Mouse (Mus musculus) embryonic facial prominence, embryonic 12.5 days (tissue): Measurements from ENCODE around the gene Gm49369. TPM values are rescaled to one million over a fixed set of nuclear protein-coding genes. Genes with fewer than 3 reads are reported as not detected.
"Not testable (repeated sequence)": the region's sequence is repeated elsewhere in the genome, so short reads cannot be mapped to it uniquely, and the experiment has no call there.

ENCODE experiments used
- ATAC-seq: fragments of 200-750 bp; cut with Nextera tagmentation; 2 replicates; pipeline ENCODE4 v1.8.0; 2017; ENCODE audit not compliant: insufficient number of reproducible peaks, insufficient read depth, low FRiP score, low TSS enrichment
- H3K27ac ChIP-seq: fragments of 300-500 bp; sonication (generic); 2 replicates; pipeline ENCODE4 v1.5.1; 2016; ENCODE audit warnings: mild to moderate bottlenecking
- H3K27me3 ChIP-seq: fragments of 300-500 bp; sonication (generic); 2 replicates; pipeline ENCODE4 v1.6.1; 2016; ENCODE audit warnings: mild to moderate bottlenecking, moderate library complexity
- H3K36me3 ChIP-seq: fragments of 300-500 bp; sonication (generic); 2 replicates; pipeline ENCODE4 v1.6.1; 2016; ENCODE audit warnings: mild to moderate bottlenecking
- H3K4me1 ChIP-seq: fragments of 300-500 bp; sonication (generic); 2 replicates; pipeline ENCODE4 v1.6.1; 2016
- H3K4me2 ChIP-seq: fragments of 300-500 bp; sonication (generic); replicated peaks from 2 replicates; pipeline ENCODE4 v1.6.1; 2016; ENCODE audit warnings: mild to moderate bottlenecking, moderate library complexity
- H3K4me3 ChIP-seq: fragments of 300-500 bp; sonication (generic); 2 replicates; pipeline ENCODE4 v1.5.1; 2016; ENCODE audit warnings: mild to moderate bottlenecking
- H3K9ac ChIP-seq: fragments of 300-500 bp; sonication (generic); 2 replicates; pipeline ENCODE4 v1.6.1; 2016; ENCODE audit warnings: mild to moderate bottlenecking, moderate library complexity
- H3K9me3 ChIP-seq: fragments of 300-500 bp; sonication (generic); 2 replicates; pipeline ENCODE4 v1.6.1; 2016; ENCODE audit warnings: mild to moderate bottlenecking, moderate library complexity
- WGBS: fragments of 180-500 bp; shearing (Covaris S2); methylation state at CpG from one replicate; pipeline ENCODE4 v1.1.7; 2016; 5-methylcytosine and 5-hydroxymethylcytosine counted together
- polyA plus RNA-seq: library from polyadenylated mRNA; unstranded; fragments of >200 nt; fragmentation: Nextera tagmentation; extraction: Ambion mirVana; gene quantifications from 2 replicates; pipeline ENCODE4 v1.2.1, GENCODE M21; 2016

Gm49369 gene
- polyA plus RNA-seq, 1 experiment from 2014 or later = not detected

DNA sequence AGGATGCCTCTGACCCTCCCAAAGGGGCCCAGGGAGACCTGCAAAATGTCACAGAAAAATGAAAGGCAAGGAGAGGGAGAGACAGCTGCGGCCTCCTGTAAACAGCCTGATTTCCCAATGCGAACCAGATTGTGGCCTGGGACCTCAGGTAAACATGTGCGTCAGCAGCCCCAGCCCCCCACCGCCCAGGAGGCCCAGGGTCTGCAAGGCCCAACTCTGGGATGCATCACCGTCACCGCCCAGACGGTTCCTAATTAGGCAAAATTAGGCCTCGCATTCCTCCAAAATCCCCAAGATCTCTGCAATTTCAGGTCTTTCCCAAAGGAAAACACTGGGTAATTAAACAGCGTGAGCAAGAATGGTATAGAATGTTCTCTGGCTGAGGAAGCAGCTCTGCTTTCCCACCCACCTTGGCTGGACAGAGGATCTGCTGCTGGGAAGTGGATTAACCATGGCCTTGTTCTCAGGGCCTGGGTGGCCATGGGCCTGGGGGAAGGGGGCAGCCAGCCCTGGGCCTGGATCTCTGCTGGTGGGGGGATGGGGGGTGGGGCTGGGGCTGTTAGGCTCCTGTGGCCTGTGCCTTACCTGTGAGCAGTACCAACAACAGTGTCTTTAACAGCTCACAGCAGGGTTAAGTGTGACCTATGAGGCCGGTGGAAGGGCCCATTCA, 60.7 kb downstream of the Gm49369 start:
- not testable (repeated sequence) for H3K4me3 ChIP-seq, H3K27me3 ChIP-seq, H3K9me3 ChIP-seq, H3K36me3 ChIP-seq, H3K4me2 ChIP-seq, H3K9ac ChIP-seq
- WGBS = 26% methylated on average over 6 of the region's 10 CpGs
- H3K27ac ChIP-seq = peak overlapping the region; percentile 80
- peak; percentile 77 for ATAC-seq
- H3K4me1 ChIP-seq = peaks cover 23% of the 10 kb centered on the region; the same call in 1 of the 2 replicates

Other genes starting within 250 kb of the Gm49369 start
- gene Gm39115, start 246.6 kb downstream of the Gm49369 start, polyA plus RNA-seq = not detected in 2 replicates
- not detected in 2 replicates for gene Gm45337, start 238.1 kb downstream of the Gm49369 start, polyA plus RNA-seq
- gene Gm29735, start 225.6 kb downstream of the Gm49369 start, polyA plus RNA-seq = not detected in 2 replicates
- not detected in 2 replicates for gene Gm4553, start 216.9 kb downstream of the Gm49369 start, polyA plus RNA-seq
- gene Krtap5-2, start 206.7 kb downstream of the Gm49369 start, polyA plus RNA-seq = not detected in 2 replicates
- gene Gm10153, start 192.3 kb downstream of the Gm49369 start, polyA plus RNA-seq = not detected in 2 replicates
- gene Krtap5-3, start 181.3 kb downstream of the Gm49369 start, polyA plus RNA-seq = not detected in 2 replicates
- not detected in 2 replicates for gene Gm7579, start 170.8 kb downstream of the Gm49369 start, polyA plus RNA-seq
- gene Krtap5-5, start 152.7 kb downstream of the Gm49369 start, polyA plus RNA-seq = not detected in 2 replicates
- not detected in 2 replicates for gene Gm40460, start 141.6 kb downstream of the Gm49369 start, polyA plus RNA-seq
- not detected in 2 replicates for gene Gm2431, start 124.3 kb downstream of the Gm49369 start, polyA plus RNA-seq
- gene Gm4559, start 108.3 kb downstream of the Gm49369 start, polyA plus RNA-seq = not detected in 2 replicates
- not detected in 2 replicates for gene Krtap5-1, start 85.5 kb downstream of the Gm49369 start, polyA plus RNA-seq
- gene Krtap5-4, start 79.1 kb downstream of the Gm49369 start, polyA plus RNA-seq = not detected in 2 replicates
- 2.3 and 2.9 TPM in 2 replicates for gene Ifitm10, start 8.9 kb downstream of the Gm49369 start, polyA plus RNA-seq
- gene Ctsd, start 5.4 kb upstream of the Gm49369 start, polyA plus RNA-seq = 208 and 210 TPM in 2 replicates
- 0.35 TPM in 1 of 2 replicates, not detected in the other for gene Syt8, start 52.2 kb upstream of the Gm49369 start, polyA plus RNA-seq
- 7.1 and 9.6 TPM in 2 replicates for gene Tnni2, start 59.1 kb upstream of the Gm49369 start, polyA plus RNA-seq
- gene Lsp1, start 78.1 kb upstream of the Gm49369 start, polyA plus RNA-seq = 24.5 and 24.7 TPM in 2 replicates
- gene Tnnt3, start 116.2 kb upstream of the Gm49369 start, polyA plus RNA-seq = 4.6 and 6.9 TPM in 2 replicates
- gene Mrpl23, start 150.0 kb upstream of the Gm49369 start, polyA plus RNA-seq = 19.8 and 32.6 TPM in 2 replicates